Mouse (Mus musculus): ENCODE results near the gene Batf. TPM values are rescaled to one million over a fixed set of nuclear protein-coding genes. Genes with fewer than 3 reads are reported as not detected.

Batf gene
- 3.4 and 5.3 TPM in 2 replicates for polyA plus RNA-seq (2015; fragmentation: Nextera tagmentation; extraction: Ambion mirVana)

- Histone ChIP-seq H3K4me3 (replicated peaks) (peak within 1 kb of the TSS; percentile 15), H3K27ac (no peak within 1 kb of the TSS), H3K9me3 (no peaks in the 10 kb centered on the region), H3K36me3 (no peaks in the 10 kb centered on the region), H3K9ac (no peak within 1 kb of the TSS), H3K4me2 (peak within 1 kb of the TSS; percentile 41), H3K4me1 (no peaks in the 10 kb centered on the region), H3K27me3 (replicated peaks) (no peaks in the 10 kb centered on the region)
- no peak for ATAC-seq (ENCODE audit: insufficient read depth, low FRiP score, low read depth)
- WGBS: 26% methylated on average over 22 of the region's 22 CpGs
These were observed at the start of gene Batf for GRCm38 (mm10) chr12:85686466-85687216. Gene Batf, plus strand, starts transcription at chr12:85686669.

DNA sequence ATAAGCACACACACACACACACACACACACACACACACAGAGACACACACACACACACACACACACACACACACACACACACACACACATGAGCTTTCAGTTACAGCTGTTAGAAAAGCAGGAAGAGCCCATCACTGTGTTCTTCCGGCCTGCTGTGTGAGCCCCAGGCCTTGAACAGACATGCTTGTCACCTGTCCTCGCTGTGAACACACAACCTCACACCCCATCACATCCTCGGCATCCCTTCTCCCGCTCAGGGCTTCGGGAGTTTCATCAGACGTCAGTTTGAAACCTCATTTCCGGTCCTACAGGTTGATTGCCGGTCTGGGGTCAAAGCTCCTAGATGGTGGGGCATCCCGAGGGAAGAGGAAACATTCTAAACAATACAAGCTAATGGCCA lies 48.5 kb upstream of the Batf start:
- Histone ChIP-seq H3K9me3 (no peaks in the 10 kb centered on the region), H3K4me3 (replicated peaks) (no peak overlapping the region)

GRCm38 (mm10) chr12:85638541-85639325 lies 47.7 kb upstream of the Batf start:
- Histone ChIP-seq H3K27ac (peak overlapping the region; percentile 71), H3K9me3 (no peaks in the 10 kb centered on the region), H3K36me3 (peaks cover 8% of the 10 kb centered on the region; the same call in 1 of the 2 replicates), H3K27me3 (replicated peaks) (no peaks in the 10 kb centered on the region), H3K4me2 (peak overlapping the region; percentile 10; the same call in 1 of the 2 replicates), H3K4me1 (peaks cover 25% of the 10 kb centered on the region), H3K9ac (no peak overlapping the region), H3K4me3 (replicated peaks) (no peak overlapping the region)
- 71% methylated on average over 20 of the region's 20 CpGs for WGBS
- peak; percentile 44 for ATAC-seq (ENCODE audit: insufficient read depth, low FRiP score, low read depth)

More for the DNA sequence above, 48.5 kb upstream of the Batf start:
- no peak overlapping the region for H3K4me2 ChIP-seq
- no peak overlapping the region for H3K27ac ChIP-seq
- peaks cover 25% of the 10 kb centered on the region for H3K4me1 ChIP-seq
- H3K27me3 ChIP-seq (replicated peaks): no peaks in the 10 kb centered on the region
- H3K36me3 ChIP-seq: peaks cover 11% of the 10 kb centered on the region; the same call in 1 of the 2 replicates
- 70% methylated on average over 9 of the region's 9 CpGs for WGBS
- H3K9ac ChIP-seq: no peak overlapping the region
- ATAC-seq (ENCODE audit: insufficient read depth, low FRiP score, low read depth): no peak

GRCm38 (mm10) chr12:85639326-85640008 lies 47.0 kb upstream of the Batf start:
- peaks cover 1% of the 10 kb centered on the region; the same call in 1 of the 2 replicates for H3K36me3 ChIP-seq
- H3K4me1 ChIP-seq: peaks cover 25% of the 10 kb centered on the region
- 40% methylated on average over 12 of the region's 12 CpGs for WGBS
- H3K27ac ChIP-seq: peak overlapping the region; percentile 71
- peak overlapping the region; percentile 10; the same call in 1 of the 2 replicates for H3K4me2 ChIP-seq
- peak; percentile 72 for ATAC-seq (ENCODE audit: insufficient read depth, low FRiP score, low read depth)
- H3K4me3 ChIP-seq (replicated peaks): no peak overlapping the region
- no peaks in the 10 kb centered on the region for H3K27me3 ChIP-seq (replicated peaks)
- H3K9me3 ChIP-seq: no peaks in the 10 kb centered on the region
- no peak overlapping the region for H3K9ac ChIP-seq

- 48% methylated on average over 10 of the region's 10 CpGs for WGBS
- ATAC-seq (ENCODE audit: insufficient read depth, low FRiP score, low read depth): no peak
- Histone ChIP-seq H3K27ac (no peak overlapping the region), H3K9ac (no peak overlapping the region), H3K4me1 (peaks cover 25% of the 10 kb centered on the region), H3K27me3 (replicated peaks) (no peaks in the 10 kb centered on the region), H3K9me3 (no peaks in the 10 kb centered on the region), H3K4me3 (replicated peaks) (no peak overlapping the region), H3K36me3 (no peaks in the 10 kb centered on the region), H3K4me2 (no peak overlapping the region)
These were observed 45.5 kb upstream of the Batf start for GRCm38 (mm10) chr12:85640852-85641563.

DNA sequence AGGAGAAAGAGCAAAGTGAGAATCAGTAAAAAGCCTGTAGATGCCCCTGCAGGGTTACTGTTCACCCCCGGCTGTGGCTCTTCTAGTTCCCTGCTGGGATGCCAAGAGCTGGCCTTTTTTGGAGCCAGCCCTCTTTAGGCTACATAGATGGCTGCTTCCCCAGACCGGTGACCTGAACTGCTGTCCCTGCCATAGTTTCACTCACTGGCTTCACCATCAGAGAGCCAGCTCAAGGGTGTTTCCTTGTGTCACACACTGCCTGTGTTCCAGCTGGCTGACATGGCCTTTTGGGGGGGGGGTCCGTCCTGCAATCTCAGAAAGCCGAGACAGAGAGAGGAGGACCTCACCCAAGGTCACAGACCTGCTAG lies 44.9 kb upstream of the Batf start:
- Histone ChIP-seq H3K9ac (no peak overlapping the region), H3K9me3 (no peaks in the 10 kb centered on the region), H3K36me3 (no peaks in the 10 kb centered on the region), H3K4me3 (replicated peaks) (no peak overlapping the region), H3K27me3 (replicated peaks) (no peaks in the 10 kb centered on the region), H3K27ac (no peak overlapping the region), H3K4me2 (no peak overlapping the region), H3K4me1 (peaks cover 25% of the 10 kb centered on the region)
- 52% methylated on average over 4 of the region's 4 CpGs for WGBS
- no peak for ATAC-seq (ENCODE audit: insufficient read depth, low FRiP score, low read depth)

DNA sequence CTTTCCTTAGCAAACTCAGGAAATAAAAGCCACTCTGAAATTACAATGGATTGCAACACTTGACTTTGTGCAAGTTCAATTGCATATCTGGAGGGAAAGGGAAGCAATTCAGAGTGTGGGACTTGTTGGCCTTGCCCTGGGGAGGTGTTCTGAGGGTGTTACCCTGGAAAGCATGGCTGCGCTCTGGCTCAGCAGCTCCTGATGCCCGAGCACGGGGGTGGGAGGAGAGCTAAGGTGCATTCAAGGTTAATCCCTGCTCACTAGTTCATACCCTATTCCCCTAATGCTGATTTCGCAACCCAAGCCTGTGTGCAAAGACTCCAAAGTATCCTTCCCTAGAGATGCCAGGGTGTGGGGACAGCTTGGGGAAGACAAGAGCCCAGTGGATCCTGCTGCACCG lies 42.7 kb upstream of the Batf start:
- no peak overlapping the region for H3K27ac ChIP-seq
- H3K27me3 ChIP-seq (replicated peaks): no peaks in the 10 kb centered on the region
- no peaks in the 10 kb centered on the region for H3K9me3 ChIP-seq
- H3K9ac ChIP-seq: no peak overlapping the region
- ATAC-seq (ENCODE audit: insufficient read depth, low FRiP score, low read depth): no peak
- H3K4me2 ChIP-seq: no peak overlapping the region
- 67% methylated on average over 5 of the region's 5 CpGs for WGBS
- H3K4me1 ChIP-seq: peaks cover 22% of the 10 kb centered on the region
- H3K4me3 ChIP-seq (replicated peaks): no peak overlapping the region
- no peaks in the 10 kb centered on the region for H3K36me3 ChIP-seq

DNA sequence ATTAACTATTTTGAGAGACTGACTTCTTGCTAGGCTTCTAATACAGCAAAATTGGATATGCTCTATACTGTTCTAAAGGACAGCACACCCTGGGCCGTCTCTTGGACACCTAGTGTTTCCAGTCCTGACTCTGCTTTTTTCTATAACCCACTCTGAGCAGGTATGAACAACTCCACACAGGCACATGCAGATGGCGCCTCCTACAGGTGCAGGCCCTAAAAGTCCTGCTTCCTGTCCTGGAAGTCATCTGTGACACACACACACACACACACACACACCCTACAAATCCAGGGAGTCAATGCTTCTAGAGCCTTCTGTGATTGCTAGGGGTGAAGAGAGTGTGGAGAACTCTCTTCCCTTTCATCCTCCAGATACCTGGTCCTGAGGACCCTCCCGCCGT lies 40.8 kb upstream of the Batf start:
- WGBS: 82% methylated on average over 4 of the region's 4 CpGs
- H3K36me3 ChIP-seq: no peaks in the 10 kb centered on the region
- 0 out of 2 replicates have a peak, but pooled peaks cover 8% of the 10 kb centered on the region for H3K4me1 ChIP-seq
- no peak overlapping the region for H3K4me2 ChIP-seq
- H3K4me3 ChIP-seq (replicated peaks): no peak overlapping the region
- no peaks in the 10 kb centered on the region for H3K9me3 ChIP-seq
- ATAC-seq (ENCODE audit: insufficient read depth, low FRiP score, low read depth): no peak
- no peak overlapping the region for H3K27ac ChIP-seq
- no peak overlapping the region for H3K9ac ChIP-seq
- no peaks in the 10 kb centered on the region for H3K27me3 ChIP-seq (replicated peaks)

DNA sequence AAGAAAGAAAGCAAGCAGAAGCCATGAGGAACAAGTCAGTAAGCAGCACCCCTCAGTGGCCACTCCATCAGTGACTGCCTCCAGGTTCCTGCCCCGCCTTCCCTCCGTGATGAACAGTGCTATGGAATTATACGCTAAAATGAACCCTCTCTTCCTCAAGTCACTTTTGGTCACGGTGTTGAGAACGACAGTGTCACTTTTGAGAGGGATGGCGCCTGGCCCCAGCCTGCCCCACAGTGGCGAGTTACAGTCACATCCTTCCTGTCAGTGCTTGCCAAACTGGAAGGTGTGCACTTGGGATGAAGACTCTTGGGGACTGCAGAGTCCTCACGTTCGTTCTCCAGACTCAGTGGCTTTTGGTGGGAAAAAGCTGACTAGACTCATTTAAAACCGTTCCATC lies 39.1 kb upstream of the Batf start:
- H3K9me3 ChIP-seq: no peaks in the 10 kb centered on the region
- 51% methylated on average over 10 of the region's 10 CpGs for WGBS
- H3K4me3 ChIP-seq (replicated peaks): no peak overlapping the region
- H3K27ac ChIP-seq: no peak overlapping the region
- H3K4me1 ChIP-seq: no peaks in the 10 kb centered on the region
- no peaks in the 10 kb centered on the region for H3K27me3 ChIP-seq (replicated peaks)
- ATAC-seq (ENCODE audit: insufficient read depth, low FRiP score, low read depth): no peak
- no peak overlapping the region for H3K9ac ChIP-seq
- H3K4me2 ChIP-seq: no peak overlapping the region
- H3K36me3 ChIP-seq: no peaks in the 10 kb centered on the region

DNA sequence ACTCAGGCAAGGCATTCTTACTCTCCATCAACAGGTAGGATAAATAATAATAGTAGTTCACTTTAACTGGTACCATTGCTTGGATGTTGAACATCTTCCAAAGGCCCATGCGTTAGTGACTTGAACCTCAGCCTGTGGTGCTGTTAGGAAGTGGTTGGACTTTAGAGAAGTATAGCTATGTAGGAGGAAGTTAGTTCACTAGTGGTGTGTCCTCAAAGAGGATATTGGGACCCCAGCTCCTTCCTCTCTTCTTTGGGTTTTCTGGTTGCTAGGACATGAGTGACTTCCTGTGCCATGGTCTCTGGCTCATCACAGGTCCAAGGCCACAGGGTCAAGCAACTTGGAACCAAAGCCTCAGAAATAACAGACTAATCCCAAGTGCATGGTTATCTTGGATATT lies 38.5 kb upstream of the Batf start:
- Histone ChIP-seq H3K4me2 (no peak overlapping the region), H3K4me1 (no peaks in the 10 kb centered on the region), H3K36me3 (no peaks in the 10 kb centered on the region), H3K9me3 (no peaks in the 10 kb centered on the region), H3K27ac (no peak overlapping the region), H3K27me3 (replicated peaks) (no peaks in the 10 kb centered on the region), H3K4me3 (replicated peaks) (no peak overlapping the region), H3K9ac (no peak overlapping the region)
- WGBS: 92% methylated on average over 1 of the region's 1 CpGs
- ATAC-seq (ENCODE audit: insufficient read depth, low FRiP score, low read depth): no peak

DNA sequence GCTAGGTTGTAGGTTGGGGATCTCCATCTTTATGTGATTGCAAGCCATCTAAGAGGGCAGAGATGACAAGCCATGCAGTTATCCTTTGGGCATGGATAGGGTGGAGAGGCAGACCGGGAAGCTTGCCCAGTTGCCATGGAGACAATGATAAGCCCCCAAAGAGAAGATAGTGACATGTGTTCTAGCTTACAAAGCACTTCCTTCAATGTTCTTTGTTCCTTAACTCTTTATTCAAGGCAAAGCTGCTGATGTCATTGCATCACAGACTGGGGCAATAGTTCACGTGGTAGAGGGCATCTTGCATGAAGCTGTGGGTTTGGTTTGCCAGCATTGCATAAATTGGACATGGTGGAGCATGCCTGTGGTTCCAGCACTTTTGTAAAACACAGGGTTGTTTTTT lies 27.1 kb upstream of the Batf start:
- Histone ChIP-seq H3K27me3 (replicated peaks) (no peaks in the 10 kb centered on the region), H3K4me2 (no peak overlapping the region), H3K36me3 (no peaks in the 10 kb centered on the region), H3K4me1 (no peaks in the 10 kb centered on the region), H3K4me3 (replicated peaks) (no peak overlapping the region), H3K9me3 (no peaks in the 10 kb centered on the region), H3K27ac (no peak overlapping the region), H3K9ac (no peak overlapping the region)
- 52% methylated on average over 2 of the region's 2 CpGs for WGBS
- ATAC-seq (ENCODE audit: insufficient read depth, low FRiP score, low read depth): no peak

Data from stomach, embryonic 15.5 days (tissue).